26 mouse cellular contexts compared by ENCODE assay signal in the genomic region with DNA sequence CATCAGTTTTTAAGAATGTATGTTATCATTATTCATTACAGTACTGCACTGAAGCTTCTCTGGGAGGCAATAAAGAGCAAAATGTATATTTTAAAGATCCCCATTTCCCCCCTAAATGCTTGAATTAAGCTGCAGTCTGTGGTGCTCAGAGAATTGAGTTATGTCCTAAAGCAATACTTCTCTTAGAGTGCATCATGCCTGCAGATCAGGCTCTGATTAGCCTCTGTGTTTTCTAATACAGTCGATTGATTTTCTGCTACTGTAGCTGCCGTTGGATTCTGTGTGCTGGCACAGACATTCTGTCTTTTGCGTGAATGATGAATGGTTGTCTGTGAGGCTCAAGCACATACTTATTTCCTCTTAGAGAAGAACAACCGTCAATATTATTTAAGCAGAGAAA.
DNase-seq lines count a peak whose midpoint lies in the region; ATAC-seq and TF ChIP-seq lines count a peak whose summit lies in the region.
"Had no signal": no experiment of that assay in that cellular context is flagged by ENCODE, and none has a peak within 500 bp of the region (broad histone marks: within the 10 kb centered on the region; RNA-seq: fewer than 3 reads in every experiment).

No protein-coding gene starts in this region.

- TF ChIP-seq CTCF in hindbrain, postnatal 0 days (IDR thresholded peaks at IDR 0.05; ENCODE audit: low read depth): no peak

- H3K9me3 ChIP-seq in hindbrain, embryonic 11.5 days (ENCODE audit: control insufficient read depth, low read length): no peaks in the 10 kb centered on the region
- H3K9me3 ChIP-seq in hindbrain, embryonic 10.5 days: no peaks in the 10 kb centered on the region
- no peaks in the 10 kb centered on the region for H3K9me3 ChIP-seq in hindbrain, embryonic 12.5 days (replicated peaks)
- H3K9me3 ChIP-seq in hindbrain, postnatal 0 days (ENCODE audit: low read length): no peaks in the 10 kb centered on the region
- H3K9me3 ChIP-seq: embryonic facial prominence, embryonic 13.5 days; G1E; limb, embryonic 13.5 days; lung, embryonic 15.5 days; midbrain, embryonic 12.5 days; stomach, embryonic 15.5 days had no signal

- no peak overlapping the region for H3K4me3 ChIP-seq in hindbrain, embryonic 11.5 days (ENCODE audit: low read depth, low read length)
- H3K4me3 ChIP-seq in hindbrain, embryonic 10.5 days: no peak overlapping the region
- no peak overlapping the region for H3K4me3 ChIP-seq in hindbrain, embryonic 12.5 days
- no peak overlapping the region for H3K4me3 ChIP-seq in hindbrain, postnatal 0 days (ENCODE audit: low read length)
- H3K4me3 ChIP-seq: embryonic facial prominence, embryonic 13.5 days; erythroblast, embryonic 14.5 days; layer of hippocampus, adult 2 months; left cerebral cortex, adult 2 months; limb, embryonic 13.5 days; lung, embryonic 15.5 days; midbrain, embryonic 12.5 days; stomach, embryonic 15.5 days had no signal

- H3K4me2 ChIP-seq in hindbrain, embryonic 11.5 days (replicated peaks; ENCODE audit: low read depth, low read length): no peak overlapping the region
- no peak overlapping the region for H3K4me2 ChIP-seq in hindbrain, embryonic 12.5 days (replicated peaks)
- H3K4me2 ChIP-seq in hindbrain, postnatal 0 days (ENCODE audit: low read depth, low read length): no peak overlapping the region
- H3K4me2 ChIP-seq: embryonic facial prominence, embryonic 13.5 days; limb, embryonic 13.5 days; liver, embryonic 11.5 days; lung, embryonic 15.5 days; midbrain, embryonic 12.5 days; stomach, embryonic 15.5 days had no signal

- H3K9ac ChIP-seq in hindbrain, embryonic 11.5 days (ENCODE audit: low read depth, low read length): no peak overlapping the region
- H3K9ac ChIP-seq in hindbrain, embryonic 12.5 days: no peak overlapping the region
- no peak overlapping the region for H3K9ac ChIP-seq in hindbrain, postnatal 0 days (replicated peaks; ENCODE audit: low read length)
- H3K9ac ChIP-seq: embryonic facial prominence, embryonic 13.5 days; forebrain, postnatal 0 days; limb, embryonic 13.5 days; lung, embryonic 15.5 days; midbrain, embryonic 12.5 days; stomach, embryonic 15.5 days had no signal

- no peak for DNase-seq in hindbrain, embryonic 11.5 days (ENCODE audit: low spot score)
- no peak for DNase-seq in hindbrain, embryonic 10.5 days (ENCODE audit: low spot score)
- peak; percentile 34 for DNase-seq in hindbrain, postnatal 0 days (ENCODE audit: low spot score)
- peak; percentile 2 for DNase-seq in retina, postnatal 1 day
- no peak for DNase-seq in kidney, postnatal 10 days
- DNase-seq: adrenal gland, adult 8-10 months; cerebellum, adult 11-12 months; forebrain, postnatal 0 days; gastrocnemius, postnatal 10 days; heart, postnatal 14 days; kidney, adult 9 months; kidney, postnatal 25 days; right cerebral cortex, postnatal 25 days had no signal

- H3K4me1 ChIP-seq in hindbrain, embryonic 11.5 days (replicated peaks; ENCODE audit: control insufficient read depth, insufficient read depth, low read length): no peaks in the 10 kb centered on the region
- H3K4me1 ChIP-seq in hindbrain, embryonic 10.5 days (replicated peaks): no peaks in the 10 kb centered on the region
- H3K4me1 ChIP-seq in hindbrain, embryonic 12.5 days: peaks cover 5% of the 10 kb centered on the region
- H3K4me1 ChIP-seq in hindbrain, postnatal 0 days (ENCODE audit: insufficient read depth, low read length): peaks cover 6% of the 10 kb centered on the region; the same call in 1 of the 2 replicates
- H3K4me1 ChIP-seq: embryonic facial prominence, embryonic 13.5 days; limb, embryonic 13.5 days; lung, embryonic 15.5 days; midbrain, embryonic 12.5 days; stomach, embryonic 15.5 days had no signal

- no peak overlapping the region for H3K27ac ChIP-seq in hindbrain, embryonic 11.5 days (ENCODE audit: low read depth, low read length)
- H3K27ac ChIP-seq in hindbrain, embryonic 10.5 days: no peak overlapping the region
- no peak overlapping the region for H3K27ac ChIP-seq in hindbrain, embryonic 12.5 days
- peak overlapping the region; percentile 4; the same call in 1 of the 2 replicates for H3K27ac ChIP-seq in hindbrain, postnatal 0 days
- H3K27ac ChIP-seq: embryonic facial prominence, embryonic 13.5 days; layer of hippocampus, adult 2 months; left cerebral cortex, adult 2 months; limb, embryonic 13.5 days; lung, embryonic 15.5 days; midbrain, embryonic 12.5 days; stomach, embryonic 15.5 days had no signal

- H3K27me3 ChIP-seq in hindbrain, embryonic 11.5 days (ENCODE audit: control insufficient read depth, insufficient read depth, low read length): no peaks in the 10 kb centered on the region
- H3K27me3 ChIP-seq in hindbrain, embryonic 10.5 days (ENCODE audit: insufficient read depth, poor library complexity, severe bottlenecking): no peaks in the 10 kb centered on the region
- H3K27me3 ChIP-seq in hindbrain, embryonic 12.5 days: no peaks in the 10 kb centered on the region
- no peaks in the 10 kb centered on the region for H3K27me3 ChIP-seq in hindbrain, postnatal 0 days (ENCODE audit: insufficient read depth, low read length)
- H3K27me3 ChIP-seq: embryonic facial prominence, embryonic 13.5 days; limb, embryonic 13.5 days; lung, embryonic 15.5 days; midbrain, embryonic 12.5 days; stomach, embryonic 15.5 days had no signal

- no peaks in the 10 kb centered on the region for H3K36me3 ChIP-seq in hindbrain, embryonic 11.5 days (ENCODE audit: control insufficient read depth, insufficient read depth, low read length)
- no peaks in the 10 kb centered on the region for H3K36me3 ChIP-seq in hindbrain, embryonic 10.5 days
- H3K36me3 ChIP-seq in hindbrain, embryonic 12.5 days: no peaks in the 10 kb centered on the region
- H3K36me3 ChIP-seq in hindbrain, postnatal 0 days (ENCODE audit: insufficient read depth, low read length): no peaks in the 10 kb centered on the region
- H3K36me3 ChIP-seq: embryonic facial prominence, embryonic 13.5 days; G1E; limb, embryonic 13.5 days; lung, embryonic 15.5 days; midbrain, embryonic 12.5 days; stomach, embryonic 15.5 days had no signal

- WGBS in hindbrain, embryonic 11.5 days: 78% methylated on average over 4 of the region's 4 CpGs
- 84% methylated on average over 4 of the region's 4 CpGs for WGBS in hindbrain, embryonic 10.5 days
- WGBS in hindbrain, embryonic 12.5 days: 73% methylated on average over 4 of the region's 4 CpGs
- WGBS in hindbrain, postnatal 0 days: 36% methylated on average over 4 of the region's 4 CpGs

- 0 out of 2 replicates have a peak, but pooled peaks have one; percentile 25 for ATAC-seq in hindbrain, embryonic 11.5 days (ENCODE audit: low FRiP score)
- ATAC-seq in hindbrain, embryonic 12.5 days (ENCODE audit: low FRiP score): peak; percentile 38; the same call in 1 of the 2 replicates
- 0 out of 2 replicates have a peak, but pooled peaks have one; percentile 45 for ATAC-seq in hindbrain, postnatal 0 days
- ATAC-seq in cerebellum, adult (ENCODE audit: insufficient number of reproducible peaks, low FRiP score, low TSS enrichment): no peak
- ATAC-seq: forebrain, postnatal 0 days; intestine, postnatal 0 days had no signal

Comparison
In these comparisons a context has a peak if more than half of its experiments do, and no peak if none do; other contexts are left out.
1. DNase-seq: peak in hindbrain, postnatal 0 days (single experiment) and retina, postnatal 1 day (single experiment); none in hindbrain, embryonic 11.5 days (single experiment), hindbrain, embryonic 10.5 days (single experiment) and kidney, postnatal 10 days (single experiment).